Mouse (Mus musculus) testis, adult 2 months (tissue): ENCODE data around the gene Actl6a.

ENCODE experiments used
- CTCF ChIP-seq: fragments of 200-500 bp; IDR thresholded peaks from 2 replicates; pipeline ENCODE4 v1.5.1; 2012; ENCODE audit warnings: low read depth, mild to moderate bottlenecking, inconsistent platforms, low read length, moderate library complexity; ENCODE audit not compliant: control insufficient read depth, insufficient read depth, insufficient replicate concordance
- POLR2A ChIP-seq: fragments of 200-500 bp; IDR thresholded peaks from 2 replicates; pipeline ENCODE4 v1.6.1; 2012; ENCODE audit warnings: low read depth, mild to moderate bottlenecking, inconsistent platforms, low read length, moderate library complexity; ENCODE audit not compliant: control insufficient read depth

DNA sequence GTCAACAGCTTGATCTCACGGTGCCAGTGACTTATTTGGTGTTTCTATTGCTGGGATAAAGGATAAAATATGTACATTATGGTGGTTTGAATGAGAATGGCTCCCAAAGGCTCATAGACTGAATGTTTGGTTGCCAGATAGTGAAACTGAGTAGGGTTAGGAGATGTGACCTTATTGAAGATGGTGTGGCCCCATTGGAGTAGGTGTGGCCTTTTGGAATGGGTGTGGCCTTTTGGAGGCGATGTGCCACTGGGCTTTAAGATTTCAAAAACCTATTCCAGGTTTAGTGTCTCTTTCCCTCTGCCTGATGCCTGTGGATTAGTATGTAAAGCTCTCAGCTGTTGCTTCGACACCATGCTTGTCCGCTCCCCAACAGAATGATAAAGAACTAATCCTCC, 10.5 kb upstream of the Actl6a start:
- TF ChIP-seq POLR2A (no peak), CTCF (no peak)
